Mouse (Mus musculus): ENCODE measurements around the gene Dcaf8. TPM values are rescaled to one million over a fixed set of nuclear protein-coding genes. Genes with fewer than 3 reads are reported as not detected.

The Dcaf8 gene
- 173 and 176 TPM in 2 replicates for polyA plus RNA-seq (2015; fragmentation: Nextera tagmentation; extraction: Ambion mirVana)

GRCm38 (mm10) chr1:172147835-172148278 lies at the start of gene Dcaf8:
Gene Dcaf8 (plus strand): TSS chr1:172148084.
- peak within 1 kb of the TSS; percentile 90 for H3K4me3 ChIP-seq
- no peaks in the 10 kb centered on the region for H3K9me3 ChIP-seq
- no peaks in the 10 kb centered on the region for H3K27me3 ChIP-seq
- H3K27ac ChIP-seq, result peak within 1 kb of the TSS; percentile 95
- WGBS, result under 1% methylated on average over 41 of the region's 42 CpGs
- H3K4me2 ChIP-seq (replicated peaks), result peak within 1 kb of the TSS; percentile 72
- peaks cover 30% of the 10 kb centered on the region for H3K36me3 ChIP-seq
- ATAC-seq (ENCODE audit: low FRiP score, low read depth), result peak; percentile 99
- peak within 1 kb of the TSS; percentile 100 for H3K9ac ChIP-seq
- H3K4me1 ChIP-seq, result peaks cover 29% of the 10 kb centered on the region

DNA sequence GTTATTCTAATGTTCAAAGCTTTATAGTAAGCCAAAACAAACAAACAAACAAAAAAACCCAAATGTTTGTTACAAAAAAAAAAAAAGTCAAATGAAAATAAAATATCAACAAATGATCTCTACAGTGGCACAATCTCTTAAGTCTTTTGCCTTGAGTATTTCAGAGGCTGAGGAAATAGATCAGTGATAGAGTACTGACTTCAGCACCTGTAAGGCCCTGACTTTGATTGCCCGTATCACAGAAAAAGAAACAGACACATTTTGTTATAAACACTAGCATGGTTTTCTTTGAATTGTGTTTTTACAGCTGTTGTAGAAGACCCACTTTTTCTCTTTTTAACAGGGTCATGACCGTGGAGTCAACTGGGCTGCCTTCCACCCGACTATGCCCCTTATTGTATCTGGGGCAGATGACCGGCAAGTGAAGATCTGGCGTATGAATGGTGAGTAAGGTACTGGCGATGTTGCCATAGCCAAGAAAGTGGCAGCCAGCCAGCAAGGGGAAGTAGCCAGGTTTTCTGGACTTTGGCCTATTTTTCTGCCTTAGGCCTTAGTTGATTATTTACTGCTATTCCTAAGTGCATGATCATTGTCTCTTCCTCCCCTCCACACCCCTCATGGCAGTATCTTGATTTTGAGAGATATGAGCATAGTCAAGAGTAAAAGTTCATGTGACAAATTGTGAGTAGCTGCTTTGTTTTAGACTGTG lies 48.4 kb upstream of the Dcaf8 start:
- Histone ChIP-seq H3K4me2 (replicated peaks) (no peak overlapping the region), H3K4me3 (no peak overlapping the region), H3K9me3 (no peaks in the 10 kb centered on the region), H3K9ac (no peak overlapping the region), H3K36me3 (peaks cover 85% of the 10 kb centered on the region), H3K27ac (no peak overlapping the region), H3K27me3 (no peaks in the 10 kb centered on the region), H3K4me1 (0 out of 2 replicates have a peak, but pooled peaks cover under 1% of the 10 kb centered on the region)
- 86% methylated on average over 6 of the region's 6 CpGs for WGBS
- no peak for ATAC-seq (ENCODE audit: low FRiP score, low read depth)

DNA sequence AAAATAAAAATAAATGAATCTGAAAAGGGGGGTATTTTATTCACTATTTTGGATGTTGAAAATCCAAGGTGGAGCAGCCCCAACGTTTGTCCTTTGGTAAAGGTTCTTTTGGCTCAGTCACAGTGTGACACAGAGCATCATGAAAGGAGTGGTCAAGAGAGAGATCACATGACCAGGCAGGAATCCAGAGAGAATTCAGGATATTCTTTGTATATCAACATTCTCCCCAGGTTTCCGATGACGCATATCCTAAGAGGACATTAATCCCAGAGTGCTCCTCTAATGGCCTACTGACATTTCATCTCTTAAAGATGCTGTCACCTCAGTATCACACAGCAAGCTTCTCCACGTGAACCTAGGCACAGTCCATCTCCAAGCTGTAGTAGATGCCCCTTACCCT lies 44.3 kb upstream of the Dcaf8 start:
- Histone ChIP-seq H3K4me3 (no peak overlapping the region), H3K4me2 (replicated peaks) (no peak overlapping the region), H3K36me3 (peaks cover 89% of the 10 kb centered on the region), H3K27ac (no peak overlapping the region), H3K4me1 (0 out of 2 replicates have a peak, but pooled peaks cover 5% of the 10 kb centered on the region), H3K27me3 (no peaks in the 10 kb centered on the region), H3K9me3 (no peaks in the 10 kb centered on the region), H3K9ac (no peak overlapping the region)
- no peak for ATAC-seq (ENCODE audit: low FRiP score, low read depth)
- 89% methylated on average over 4 of the region's 4 CpGs for WGBS

DNA sequence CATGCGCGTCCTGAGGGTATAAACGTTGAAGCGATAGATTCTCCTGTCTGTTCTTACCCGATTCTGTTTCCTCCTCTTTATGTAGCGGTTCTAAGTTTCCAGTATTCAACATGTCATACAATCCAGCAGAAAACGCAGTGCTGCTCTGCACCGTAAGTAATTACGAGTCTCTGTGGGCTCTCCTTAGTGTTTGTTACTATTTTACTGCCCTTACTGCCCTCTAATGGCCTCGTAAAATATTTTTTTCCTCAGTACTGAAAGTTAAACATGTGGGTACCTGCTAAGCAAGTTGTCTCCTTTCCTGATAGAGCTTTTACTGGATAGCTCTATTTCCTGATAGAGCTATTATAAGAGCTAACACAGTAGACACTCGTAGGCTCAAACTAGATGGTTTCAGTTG lies 42.8 kb upstream of the Dcaf8 start:
- no peaks in the 10 kb centered on the region for H3K27me3 ChIP-seq
- H3K4me1 ChIP-seq, result 0 out of 2 replicates have a peak, but pooled peaks cover 5% of the 10 kb centered on the region
- H3K27ac ChIP-seq, result no peak overlapping the region
- 46% methylated on average over 11 of the region's 11 CpGs for WGBS
- H3K36me3 ChIP-seq, result peaks cover 95% of the 10 kb centered on the region
- ATAC-seq (ENCODE audit: low FRiP score, low read depth), result no peak; the same call in 1 of the 2 replicates
- H3K9ac ChIP-seq, result no peak overlapping the region
- no peak overlapping the region for H3K4me2 ChIP-seq (replicated peaks)
- no peak overlapping the region for H3K4me3 ChIP-seq
- H3K9me3 ChIP-seq, result no peaks in the 10 kb centered on the region

DNA sequence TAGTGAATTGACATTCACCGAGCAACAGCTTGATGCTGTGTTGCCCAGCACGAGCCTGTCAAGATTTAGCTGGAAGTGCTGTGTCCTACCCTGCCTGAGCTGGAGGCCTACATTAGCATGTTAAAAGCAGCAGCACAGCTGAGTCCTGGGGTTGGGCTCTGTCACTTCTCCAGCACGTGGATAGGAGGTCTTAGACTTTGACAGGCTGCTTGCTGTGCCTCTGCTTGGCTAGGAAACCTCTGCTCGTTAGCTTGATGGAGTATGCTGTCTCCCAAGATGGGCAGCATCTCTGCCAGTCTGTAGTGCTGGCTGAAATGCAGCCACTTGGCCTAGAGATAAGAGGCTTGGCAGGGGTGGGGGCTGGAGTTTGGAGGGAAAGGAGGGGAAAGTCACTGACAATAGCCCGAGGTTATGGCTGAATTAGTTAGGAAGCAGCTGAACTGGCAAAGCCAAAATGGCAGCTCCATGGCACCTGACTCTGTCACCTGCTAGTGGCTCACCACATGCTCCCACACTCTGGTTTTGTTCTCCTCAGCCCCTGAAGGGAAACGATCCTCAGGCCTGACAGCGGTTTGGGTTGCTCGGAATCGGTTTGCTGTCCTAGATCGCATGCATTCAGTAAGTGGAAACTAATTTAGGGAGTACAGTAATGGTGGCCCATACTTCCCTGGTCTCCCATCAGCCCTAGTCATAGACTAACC lies 40.0 kb upstream of the Dcaf8 start:
- no peak for ATAC-seq (ENCODE audit: low FRiP score, low read depth)
- H3K9ac ChIP-seq, result no peak overlapping the region
- WGBS, result 80% methylated on average over 10 of the region's 10 CpGs

DNA sequence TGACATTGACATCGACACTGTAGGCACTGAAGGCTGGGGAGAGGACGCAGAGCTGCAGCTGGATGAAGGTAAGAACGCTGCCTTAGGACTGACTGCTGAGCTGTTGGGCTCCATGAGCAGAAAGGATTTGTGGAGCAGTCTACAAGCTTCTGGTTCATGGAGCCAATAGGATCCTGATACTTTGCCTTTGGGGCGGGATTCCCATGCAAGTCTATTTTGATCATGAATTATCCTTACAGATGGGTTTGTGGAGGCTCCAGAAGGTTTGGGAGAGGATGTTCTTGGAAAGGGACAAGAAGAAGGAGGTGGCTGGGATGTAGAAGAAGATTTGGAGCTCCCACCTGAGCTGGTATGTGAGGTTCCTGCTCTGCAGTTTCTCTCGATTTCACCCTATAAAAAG lies 30.9 kb upstream of the Dcaf8 start:
- Histone ChIP-seq H3K9me3 (no peaks in the 10 kb centered on the region), H3K27me3 (no peaks in the 10 kb centered on the region), H3K4me3 (no peak overlapping the region), H3K9ac (no peak overlapping the region), H3K4me2 (replicated peaks) (no peak overlapping the region), H3K4me1 (no peaks in the 10 kb centered on the region), H3K36me3 (peaks cover 99% of the 10 kb centered on the region), H3K27ac (no peak overlapping the region)
- no peak for ATAC-seq (ENCODE audit: low FRiP score, low read depth)
- 91% methylated on average over 5 of the region's 5 CpGs for WGBS

More for the DNA sequence above, 40.0 kb upstream of the Dcaf8 start:
- H3K4me2 ChIP-seq (replicated peaks), result no peak overlapping the region
- H3K9me3 ChIP-seq, result no peaks in the 10 kb centered on the region
- no peak overlapping the region for H3K4me3 ChIP-seq
- H3K27ac ChIP-seq, result no peak overlapping the region
- H3K4me1 ChIP-seq, result 0 out of 2 replicates have a peak, but pooled peaks cover 5% of the 10 kb centered on the region
- no peaks in the 10 kb centered on the region for H3K27me3 ChIP-seq
- peaks cover 98% of the 10 kb centered on the region for H3K36me3 ChIP-seq

GRCm38 (mm10) chr1:172119100-172119499 lies 28.8 kb upstream of the Dcaf8 start:
- H3K27ac ChIP-seq, result no peak overlapping the region
- ATAC-seq (ENCODE audit: low FRiP score, low read depth), result no peak
- H3K4me1 ChIP-seq, result no peaks in the 10 kb centered on the region
- H3K36me3 ChIP-seq, result peaks cover 97% of the 10 kb centered on the region
- WGBS, result 88% methylated on average over 6 of the region's 6 CpGs
- H3K9me3 ChIP-seq, result no peaks in the 10 kb centered on the region
- no peak overlapping the region for H3K9ac ChIP-seq
- H3K4me2 ChIP-seq (replicated peaks), result no peak overlapping the region
- no peak overlapping the region for H3K4me3 ChIP-seq
- H3K27me3 ChIP-seq, result no peaks in the 10 kb centered on the region

DNA sequence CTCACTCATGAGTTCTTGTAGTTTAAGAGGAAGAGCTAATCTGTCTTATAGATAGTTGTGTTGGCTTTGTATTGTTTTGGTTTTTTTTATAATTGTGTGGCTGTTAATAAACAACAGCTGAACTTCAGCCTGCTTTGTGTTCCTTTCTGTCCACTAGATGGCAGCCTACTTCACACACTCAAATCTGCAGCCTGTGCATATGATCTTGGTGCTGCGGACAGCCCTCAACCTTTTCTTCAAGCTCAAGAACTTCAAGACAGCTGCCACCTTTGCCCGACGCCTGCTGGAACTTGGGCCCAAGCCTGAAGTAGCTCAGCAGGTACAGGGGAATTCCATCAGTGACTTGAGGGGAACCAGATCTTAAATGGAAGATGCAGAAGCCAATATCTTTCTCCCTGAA lies 28.2 kb upstream of the Dcaf8 start:
- Histone ChIP-seq H3K9me3 (no peaks in the 10 kb centered on the region), H3K4me1 (no peaks in the 10 kb centered on the region), H3K9ac (no peak overlapping the region), H3K27me3 (no peaks in the 10 kb centered on the region), H3K4me2 (replicated peaks) (no peak overlapping the region), H3K27ac (no peak overlapping the region), H3K4me3 (no peak overlapping the region), H3K36me3 (peaks cover 91% of the 10 kb centered on the region)
- no peak for ATAC-seq (ENCODE audit: low FRiP score, low read depth)
- WGBS, result 44% methylated on average over 3 of the region's 3 CpGs

- Histone ChIP-seq H3K4me1 (peaks cover 10% of the 10 kb centered on the region), H3K4me3 (no peak overlapping the region), H3K27me3 (no peaks in the 10 kb centered on the region), H3K9ac (no peak overlapping the region), H3K4me2 (replicated peaks) (no peak overlapping the region), H3K9me3 (no peaks in the 10 kb centered on the region), H3K36me3 (peaks cover 62% of the 10 kb centered on the region), H3K27ac (no peak overlapping the region)
- no peak for ATAC-seq (ENCODE audit: low FRiP score, low read depth)
- 71% methylated on average over 2 of the region's 2 CpGs for WGBS
These were observed 25.2 kb upstream of the Dcaf8 start for GRCm38 (mm10) chr1:172122671-172123070.

DNA sequence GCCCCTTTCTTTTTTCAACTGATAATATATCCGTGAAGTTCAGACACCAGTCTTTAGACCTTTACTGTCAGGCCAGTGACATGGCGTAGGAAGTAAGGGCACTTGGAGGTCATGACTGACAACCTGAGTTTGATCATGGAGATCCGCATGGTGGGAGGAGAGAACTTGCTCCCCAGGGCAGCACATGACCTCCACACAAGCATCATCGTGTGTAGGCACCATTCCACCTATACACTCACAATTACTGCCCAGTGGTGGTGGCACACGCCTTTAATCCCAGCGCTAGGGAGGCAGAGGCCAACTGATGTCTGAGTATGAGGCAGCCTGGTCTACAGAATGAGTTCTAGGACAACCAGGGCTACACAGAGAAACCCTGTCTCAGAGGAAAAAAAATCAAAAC lies 23.3 kb upstream of the Dcaf8 start:
- Histone ChIP-seq H3K27me3 (no peaks in the 10 kb centered on the region), H3K9ac (no peak overlapping the region), H3K4me2 (replicated peaks) (no peak overlapping the region), H3K27ac (no peak overlapping the region), H3K4me3 (no peak overlapping the region), H3K9me3 (no peaks in the 10 kb centered on the region), H3K36me3 (peaks cover 56% of the 10 kb centered on the region), H3K4me1 (peaks cover 14% of the 10 kb centered on the region)
- WGBS, result 82% methylated on average over 6 of the region's 6 CpGs
- ATAC-seq (ENCODE audit: low FRiP score, low read depth), result no peak

GRCm38 (mm10) chr1:172126376-172127347 lies 21.2 kb upstream of the Dcaf8 start, which contains the start of gene Pex19:
Gene Pex19 (plus strand): TSS chr1:172126755.
- H3K36me3 ChIP-seq, result peaks cover 56% of the 10 kb centered on the region
- no peaks in the 10 kb centered on the region for H3K27me3 ChIP-seq
- peak within 1 kb of the TSS; percentile 89 for H3K9ac ChIP-seq
- peak within 1 kb of the TSS; percentile 83 for H3K4me3 ChIP-seq
- H3K27ac ChIP-seq, result no peak within 1 kb of the TSS
- H3K4me2 ChIP-seq (replicated peaks), result peak within 1 kb of the TSS; percentile 74
- H3K9me3 ChIP-seq, result no peaks in the 10 kb centered on the region
- peak; percentile 96 for ATAC-seq (ENCODE audit: low FRiP score, low read depth)
- H3K4me1 ChIP-seq, result peaks cover 14% of the 10 kb centered on the region
- under 1% methylated on average over 42 of the region's 42 CpGs for WGBS
